Mouse (Mus musculus) adrenal gland, postnatal 10 days (tissue): ENCODE results near the gene Ntf5. TPM values are rescaled to one million over a fixed set of nuclear protein-coding genes. Genes with fewer than 3 reads are reported as not detected.
"Not testable (repeated sequence)": the region's sequence is repeated elsewhere in the genome, so short reads cannot be mapped to it uniquely, and the experiment has no call there.

Experiments used
- DNase-seq: peaks from one replicate; pipeline ENCODE4 v3.0.0; 2021; ENCODE audit warnings: mixed read lengths
- long read RNA-seq, 2 experiments: library from polyadenylated mRNA; stranded (forward); transcript quantifications; one replicate each; pipeline ENCODE4 v2.0.0; 2021
- total RNA-seq, 2 experiments: library from RNA; stranded (reverse); gene quantifications; 2 replicates each; pipeline ENCODE4 v1.2.3; 2021

Ntf5 gene
- total RNA-seq, result under 1 TPM; 0.12 to 0.33 TPM
- long read RNA-seq, experiment 1, result 0 reads
- long read RNA-seq, experiment 2, result 0 reads

DNA sequence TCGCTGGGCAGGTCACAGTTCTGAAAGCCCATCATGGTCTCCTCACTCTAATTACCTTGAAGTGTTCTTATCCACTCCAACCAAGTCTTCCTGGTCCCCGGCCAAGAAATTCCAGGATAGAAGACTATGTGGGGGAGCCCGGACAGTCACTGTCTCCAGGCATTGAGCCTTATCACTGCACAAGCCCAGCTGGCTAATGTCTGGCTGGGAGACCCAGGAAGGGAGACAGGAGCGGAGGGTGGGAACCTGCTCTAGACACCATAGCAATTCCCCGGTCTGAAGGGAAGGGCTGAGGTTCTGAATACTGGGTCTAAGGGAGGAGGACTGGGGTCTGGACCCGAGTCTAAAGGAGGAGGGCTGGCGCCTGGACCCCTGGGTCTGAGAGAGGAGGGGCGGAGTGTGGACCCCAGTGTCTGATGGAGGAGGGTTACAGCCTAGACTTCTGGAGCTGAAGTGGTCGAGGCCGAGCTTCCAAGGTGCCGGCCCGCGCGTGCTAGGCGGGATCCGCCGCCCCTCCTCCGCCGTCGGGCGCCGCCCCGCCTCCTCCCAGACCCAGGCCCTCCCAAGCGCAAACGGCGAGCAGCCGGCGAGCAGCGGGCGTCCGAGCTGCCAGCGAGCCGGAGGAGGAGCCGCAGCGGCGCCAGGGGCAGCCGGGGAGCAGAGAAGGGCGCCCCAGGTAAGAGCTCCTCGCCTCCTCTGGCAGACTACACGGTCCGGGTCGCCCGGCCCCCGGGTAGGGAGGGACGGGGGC lies at the start of gene Ntf5:
TSS of gene Ntf5 (plus strand) at position 583 of the 751 bp plus-strand sequence.
- peak; percentile 41 for DNase-seq

DNA sequence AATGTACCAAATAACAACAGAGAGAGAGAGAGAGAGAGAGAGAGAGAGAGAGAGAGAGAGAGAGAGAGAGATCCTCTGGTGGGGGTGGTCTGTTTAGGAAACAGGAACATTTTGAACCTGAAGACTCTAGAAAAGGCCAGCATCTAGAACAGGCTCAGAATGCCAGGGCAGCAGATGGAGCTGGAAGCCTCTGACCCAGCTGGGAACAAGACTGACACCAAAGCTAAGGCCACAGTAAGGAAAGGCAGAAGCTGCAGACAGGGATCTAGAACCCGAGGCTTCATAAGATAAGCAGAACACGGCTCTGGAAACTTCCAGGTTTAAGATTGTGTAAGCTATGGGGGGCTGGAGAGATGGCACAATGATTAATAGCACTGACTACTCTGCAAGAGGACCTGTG lies 49.5 kb upstream of the Ntf5 start:
- no peak for DNase-seq

DNA sequence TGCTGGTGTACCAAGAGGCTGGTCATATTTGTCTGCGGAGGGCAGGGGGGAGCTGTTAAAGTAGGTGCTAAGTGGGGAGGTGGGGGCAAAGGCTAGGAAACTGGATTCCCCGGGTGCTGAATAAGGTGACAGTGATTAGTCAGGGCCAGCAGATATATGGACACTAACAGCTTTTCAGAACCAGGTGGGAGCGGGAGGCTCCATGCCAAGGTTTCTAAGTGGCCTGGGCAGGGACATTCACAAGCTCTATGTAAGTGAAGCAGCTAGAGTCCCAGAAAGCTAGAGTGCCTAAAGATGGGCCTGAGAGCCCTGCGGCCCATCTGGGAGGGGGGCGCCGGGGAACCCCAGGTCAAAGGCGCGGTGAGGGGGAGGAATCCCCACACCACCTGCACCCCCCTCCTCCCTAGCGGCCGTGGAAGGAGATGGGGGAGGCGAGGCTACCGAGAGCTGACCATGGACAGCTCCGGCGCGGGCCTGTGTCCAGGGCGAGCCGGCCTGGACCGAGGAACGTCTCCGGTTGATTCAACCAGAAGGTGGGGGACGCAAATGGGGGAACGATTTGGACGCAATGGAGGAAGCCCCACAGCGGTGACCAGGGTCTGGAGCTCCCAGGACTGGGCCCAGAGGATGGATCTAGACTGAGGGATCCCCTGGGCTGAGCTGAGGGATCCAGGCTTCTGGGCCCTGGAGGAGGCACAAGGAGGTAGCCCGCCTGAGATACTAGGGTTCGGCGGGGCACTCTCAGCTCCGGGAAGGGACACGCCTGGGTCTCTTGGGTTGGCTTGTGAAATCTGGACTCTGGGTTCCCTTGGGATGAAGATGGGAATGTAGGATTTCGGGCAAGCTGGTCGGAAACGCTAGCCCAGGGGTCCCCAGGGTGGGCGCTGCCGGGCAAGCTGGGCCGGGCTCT lies 47.5 kb upstream of the Ntf5 start:
- peak; percentile 77 for DNase-seq

DNA sequence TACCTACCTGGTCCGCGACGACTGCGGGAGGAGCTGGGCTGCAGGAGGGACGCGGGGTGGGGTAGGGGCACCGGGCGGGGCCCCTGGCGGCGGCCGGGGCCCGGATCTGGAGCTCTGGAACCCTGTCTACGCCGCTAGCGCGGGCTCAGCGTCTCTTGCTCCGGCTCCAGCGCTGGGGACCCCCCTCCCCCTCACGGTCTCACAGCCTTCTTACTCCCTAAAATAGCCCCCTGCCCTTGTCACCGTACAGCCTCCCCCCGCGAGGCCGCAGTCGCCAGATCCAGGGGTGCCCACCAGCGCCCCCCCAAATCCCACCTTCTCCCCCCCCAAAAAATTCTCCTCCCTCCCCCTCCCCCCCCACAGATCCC lies 46.9 kb upstream of the Ntf5 start, which contains the start of gene Ppfia3:
TSS of gene Ppfia3 (minus strand) at position 368 of the 368 bp plus-strand sequence.
- no peak for DNase-seq

DNA sequence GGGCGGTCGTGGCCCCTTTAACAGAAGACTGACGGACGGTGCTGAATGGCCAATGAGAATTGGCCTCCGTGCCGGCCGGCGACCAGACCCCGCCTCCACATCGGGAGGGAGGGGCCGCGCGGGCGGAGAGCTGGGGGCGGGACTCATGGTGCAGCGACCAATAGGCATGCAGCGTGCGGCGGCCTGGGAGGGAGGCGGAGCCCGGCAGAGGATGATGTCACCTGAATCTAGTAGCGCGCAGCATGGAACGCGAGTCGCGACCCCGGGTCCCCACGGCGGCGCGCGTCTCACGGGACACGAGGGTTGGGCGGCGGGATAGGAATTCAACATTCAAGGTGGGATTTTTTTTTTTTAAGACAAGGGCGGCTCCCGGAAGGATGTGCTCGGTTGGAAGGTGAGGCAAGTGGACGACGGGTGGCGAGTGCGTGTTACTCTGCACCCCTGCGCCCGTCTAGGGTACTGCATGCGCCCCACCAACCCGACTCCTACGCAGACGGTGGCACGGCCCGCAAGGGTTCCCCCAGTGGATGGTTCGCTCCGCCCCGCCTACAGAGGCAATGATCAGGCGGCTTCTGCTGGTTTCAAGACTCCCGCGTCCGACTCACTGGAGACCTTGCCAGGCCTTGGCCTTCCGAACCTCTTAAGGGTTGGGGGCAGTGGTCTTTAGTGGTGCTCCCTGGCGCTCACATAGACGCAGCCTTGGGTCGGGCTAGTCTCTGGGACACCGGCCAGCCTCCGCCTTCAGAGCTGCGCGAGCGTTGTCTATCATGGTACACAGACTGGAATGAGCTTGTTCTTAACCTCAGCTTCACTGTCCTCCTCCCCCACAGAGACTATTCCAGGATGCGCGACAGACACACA lies 46.2 kb upstream of the Ntf5 start:
- peak; percentile 98 for DNase-seq

DNA sequence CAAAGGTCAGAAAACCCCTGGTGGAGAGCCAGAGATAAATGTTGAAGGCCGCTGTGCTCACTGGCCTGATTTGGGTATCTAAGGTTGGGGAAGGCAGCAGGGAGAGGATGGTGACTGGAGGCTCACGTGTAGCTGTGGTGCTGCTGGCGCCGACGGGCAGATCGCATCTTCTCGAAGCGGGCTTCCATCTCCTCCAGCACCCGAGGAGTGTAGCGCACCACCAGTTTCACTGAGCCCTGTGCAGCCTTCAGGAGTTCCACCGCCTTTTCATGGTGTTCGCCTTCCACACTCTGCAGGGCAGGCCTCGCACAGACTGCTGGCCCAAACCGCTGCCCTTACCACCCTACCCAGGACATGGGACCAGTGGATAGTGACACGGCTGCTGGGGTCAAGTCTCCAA lies 45.3 kb upstream of the Ntf5 start:
- DNase-seq, result no peak

DNA sequence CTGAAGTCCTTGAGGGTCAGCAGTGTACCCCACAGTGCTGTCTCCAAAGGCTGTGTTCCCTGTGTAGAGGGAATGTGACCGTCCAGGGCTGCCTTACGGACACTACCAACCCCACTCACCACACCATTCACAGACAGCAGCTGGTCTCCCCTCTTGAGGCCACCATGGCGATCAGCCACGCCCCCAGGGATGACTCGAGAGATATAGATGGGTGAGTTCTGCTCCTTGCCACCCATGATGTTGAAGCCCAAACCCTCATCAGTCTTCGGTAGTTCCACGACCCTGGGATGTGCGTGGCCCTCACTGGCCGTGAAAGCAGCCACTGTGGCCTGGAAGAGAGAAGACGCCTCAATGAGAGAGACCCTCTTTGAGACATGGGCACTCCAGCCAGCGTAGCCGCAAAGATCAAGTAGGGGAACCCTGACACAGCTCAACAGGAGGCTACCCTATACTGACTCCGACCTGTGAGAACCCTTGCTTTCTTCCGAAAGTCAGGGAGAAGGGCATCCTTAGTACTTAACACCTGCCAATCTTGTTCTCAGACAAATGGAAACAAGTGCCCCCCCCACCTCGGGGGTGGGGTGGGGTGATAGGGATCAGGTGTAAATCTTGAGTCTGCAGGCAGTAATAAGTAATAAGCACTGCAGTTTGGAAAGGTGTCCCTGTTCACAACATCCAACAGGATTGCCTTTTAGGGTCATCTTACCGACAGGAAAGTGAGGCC lies 44.3 kb upstream of the Ntf5 start:
- no peak for DNase-seq

DNA sequence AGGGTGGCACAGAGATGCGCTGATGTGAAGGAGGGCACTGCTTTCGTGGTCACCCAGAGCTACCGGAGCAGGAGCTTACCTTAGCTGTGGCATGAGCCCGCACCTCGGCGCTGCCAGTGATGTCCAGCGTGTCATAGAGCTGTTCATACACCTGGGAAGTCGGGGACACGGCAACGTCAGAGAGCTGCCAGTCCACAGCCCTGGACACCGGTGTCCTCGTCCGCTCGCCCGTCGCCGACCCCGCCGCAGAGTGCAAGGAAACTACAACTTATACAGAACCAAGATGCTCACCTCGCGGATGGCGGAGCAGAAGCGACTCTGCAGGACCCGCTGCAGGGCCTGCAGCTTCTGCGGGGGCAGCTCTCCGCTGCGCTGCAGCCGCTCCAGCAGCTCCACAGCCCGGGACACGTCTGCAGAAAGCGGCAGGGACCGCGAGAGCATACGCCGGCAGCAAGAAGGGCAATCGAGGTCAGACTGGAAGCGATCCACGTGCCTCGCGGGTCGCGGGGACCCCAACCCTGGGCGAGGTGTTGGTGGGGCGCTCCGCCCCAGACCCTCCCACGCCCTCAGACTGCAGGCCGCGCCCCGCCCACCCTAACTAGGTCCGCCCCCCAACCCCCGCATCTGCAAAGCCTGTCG lies 43.5 kb upstream of the Ntf5 start:
- DNase-seq, result no peak

DNA sequence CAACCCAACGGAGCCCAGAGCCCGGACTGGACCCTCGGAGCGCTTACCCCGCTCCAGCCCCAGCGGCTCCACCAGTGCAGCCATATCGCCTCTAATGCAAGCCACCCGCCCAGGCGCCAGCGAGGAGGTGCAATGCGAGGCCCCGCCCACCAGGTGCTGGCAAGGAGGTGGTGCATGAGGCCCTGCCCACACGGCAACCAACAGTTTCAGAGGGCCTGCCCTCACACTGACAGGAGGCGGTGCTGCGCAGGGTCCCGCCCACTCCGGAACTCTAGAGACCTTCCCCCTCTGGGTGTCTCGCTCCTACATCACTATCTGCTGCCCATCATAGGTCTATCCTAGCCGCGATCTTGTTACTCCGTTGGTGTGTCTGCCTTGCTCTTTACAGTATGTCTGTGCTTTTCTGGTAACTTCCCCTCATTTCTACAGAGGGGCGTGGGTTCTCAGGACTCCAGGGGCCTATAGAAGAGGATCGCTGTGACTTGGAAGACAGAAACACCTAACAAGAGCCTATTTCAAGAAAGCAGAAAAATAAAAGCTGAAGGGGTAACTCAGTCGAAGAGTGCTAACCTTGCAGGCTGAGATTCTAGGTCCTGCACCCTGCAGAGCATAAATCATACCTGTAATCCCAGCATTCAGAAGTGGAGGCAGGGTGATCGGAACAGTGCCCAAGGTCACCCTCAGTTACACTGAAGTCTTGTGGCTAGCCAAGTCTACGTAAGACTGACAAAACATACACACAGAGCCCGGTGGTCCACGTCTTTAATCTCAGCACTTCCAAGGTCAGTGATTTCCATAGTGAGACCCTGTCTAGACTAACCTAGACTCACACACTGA lies 42.8 kb upstream of the Ntf5 start, which contains the start of gene Lin7b:
TSS of gene Lin7b (minus strand) at position 109 of the 837 bp plus-strand sequence.
- peak; percentile 94 for DNase-seq

DNA sequence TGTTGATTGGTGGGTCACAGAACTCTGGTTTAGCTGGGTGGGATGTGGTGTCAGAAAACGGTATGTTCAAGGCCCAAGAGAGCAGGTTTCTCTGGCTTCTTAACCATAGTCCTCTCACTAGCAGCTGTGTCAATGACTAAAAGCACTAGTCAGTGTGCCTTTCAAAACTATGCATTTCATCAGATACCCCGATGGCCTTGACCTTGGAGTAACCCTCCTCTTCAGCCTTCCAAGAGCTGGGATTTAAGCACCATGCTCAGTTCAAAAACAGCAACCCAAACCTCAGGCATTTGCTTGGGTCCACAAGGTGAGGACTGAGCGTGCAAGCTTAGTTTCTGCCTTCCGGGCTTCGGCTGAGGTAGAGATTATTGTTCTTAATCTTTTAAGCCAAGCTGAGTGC lies 41.1 kb upstream of the Ntf5 start:
- peak; percentile 27 for DNase-seq

DNA sequence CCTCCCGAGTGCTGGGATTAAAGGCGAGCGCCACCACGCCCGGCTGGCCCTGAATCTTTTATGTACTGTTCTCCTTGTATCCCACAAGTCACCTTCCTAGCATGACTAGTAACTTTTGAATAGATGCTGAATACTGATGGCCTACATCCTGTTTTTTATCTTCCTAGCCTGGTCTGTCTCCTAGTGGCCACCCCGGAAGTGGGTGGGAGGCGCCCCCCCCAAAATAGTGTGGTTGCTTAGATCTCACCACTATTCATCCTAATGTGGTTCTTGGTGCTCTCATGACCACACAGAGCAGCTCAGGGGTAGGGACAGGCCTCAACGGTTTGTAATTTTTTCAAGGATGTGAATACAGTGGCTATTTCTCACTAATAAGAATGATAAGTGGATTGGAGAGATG lies 38.9 kb upstream of the Ntf5 start:
- no peak for DNase-seq

DNA sequence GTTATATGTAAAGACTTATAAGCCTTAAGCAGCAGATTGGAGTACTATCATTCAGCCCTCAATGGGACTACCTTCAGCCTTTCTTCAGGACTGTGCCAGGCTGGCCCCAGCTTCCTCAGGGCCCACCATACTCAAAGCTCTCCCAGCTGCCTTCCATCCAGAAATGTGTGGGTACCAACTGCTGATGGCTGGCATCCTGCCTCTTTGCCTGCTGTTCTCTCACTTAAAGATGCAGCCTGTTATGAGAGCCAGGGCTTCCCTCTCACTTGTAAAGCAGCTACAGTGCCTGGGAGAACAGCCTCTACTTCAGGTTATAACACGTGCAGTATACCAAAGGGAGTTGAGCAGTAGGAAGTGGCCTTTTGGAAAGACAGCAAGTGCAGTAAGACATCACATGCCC lies 37.4 kb upstream of the Ntf5 start:
- no peak for DNase-seq

DNA sequence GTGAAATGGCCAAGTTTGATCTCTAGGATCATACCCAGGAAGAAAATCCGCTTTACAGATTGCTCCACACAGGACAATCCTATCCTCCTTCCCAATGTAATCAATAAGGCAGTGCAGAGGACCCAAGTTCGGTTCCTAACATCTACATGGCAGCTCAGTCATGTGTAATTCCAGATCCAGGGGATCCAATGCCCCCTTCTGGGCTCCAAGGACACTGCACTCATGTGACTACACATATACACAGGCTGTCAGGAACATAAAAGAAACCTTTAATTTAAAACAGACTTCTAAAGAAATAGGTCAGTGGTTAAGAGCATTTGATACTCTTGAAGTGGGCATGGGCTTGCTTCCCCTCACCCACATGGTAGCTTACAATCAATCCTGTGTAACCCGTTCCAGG lies 27.4 kb upstream of the Ntf5 start:
- no peak for DNase-seq

DNA sequence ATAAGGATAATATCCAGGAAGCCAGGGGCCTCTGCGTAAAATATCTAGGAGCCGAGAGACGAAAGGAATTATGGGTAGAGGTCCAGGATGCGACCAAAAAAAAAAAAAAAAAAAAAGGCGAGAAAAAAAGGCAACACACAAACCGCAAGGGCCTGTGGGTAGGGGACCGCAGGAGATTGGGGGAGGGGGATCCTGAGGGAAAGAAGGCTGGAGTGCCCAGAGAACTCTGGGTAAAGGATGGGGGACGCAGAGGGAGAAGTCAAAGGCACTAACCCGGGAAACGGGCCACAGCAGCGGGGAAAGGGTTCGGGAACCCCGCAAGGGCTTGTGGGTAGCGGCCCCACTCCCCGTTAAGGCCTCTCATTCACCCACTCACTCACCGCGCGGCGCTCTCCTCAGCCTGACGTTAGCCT lies 18.4 kb upstream of the Ntf5 start:
- DNase-seq, result no peak

DNA sequence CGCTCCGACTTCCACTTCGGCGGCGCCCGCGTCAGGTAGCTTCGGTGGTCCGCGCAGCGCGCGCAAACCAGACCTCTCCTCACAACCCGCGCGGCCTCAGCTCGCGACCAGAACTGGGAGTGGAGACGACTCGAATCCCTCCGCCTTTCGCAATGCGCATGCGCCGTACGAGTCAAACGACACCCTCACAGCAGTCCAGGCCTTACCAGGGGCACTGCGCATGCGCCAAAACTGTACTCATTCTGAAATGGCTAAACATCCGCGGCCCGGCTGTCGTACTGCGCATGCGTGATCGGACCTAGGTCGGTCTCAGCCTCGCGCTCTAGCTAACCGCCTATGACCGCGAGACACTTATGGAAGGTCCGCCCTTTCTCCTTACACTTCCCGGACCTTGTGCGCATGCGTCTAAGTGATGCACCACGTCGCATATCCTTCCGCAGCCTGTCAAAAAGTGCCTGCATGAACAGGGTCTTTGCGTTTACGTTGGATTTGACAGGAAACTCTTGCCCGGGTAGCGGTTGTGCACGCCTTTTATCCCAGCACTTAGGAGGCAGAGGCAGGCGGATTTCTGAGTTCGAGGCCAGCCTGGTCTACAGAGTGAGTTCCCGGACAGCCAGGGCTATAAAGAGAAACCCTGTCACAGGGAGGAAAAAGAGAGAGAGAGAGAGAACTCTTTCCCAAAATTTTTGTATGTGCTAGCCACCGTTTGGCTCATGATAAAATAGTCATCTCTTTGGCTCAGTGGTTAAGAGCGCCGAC lies 17.7 kb upstream of the Ntf5 start, which contains the start of gene Snrnp70:
TSS of gene Snrnp70 (minus strand) at position 165 of the 759 bp plus-strand sequence.
- peak; percentile 100 for DNase-seq

DNA sequence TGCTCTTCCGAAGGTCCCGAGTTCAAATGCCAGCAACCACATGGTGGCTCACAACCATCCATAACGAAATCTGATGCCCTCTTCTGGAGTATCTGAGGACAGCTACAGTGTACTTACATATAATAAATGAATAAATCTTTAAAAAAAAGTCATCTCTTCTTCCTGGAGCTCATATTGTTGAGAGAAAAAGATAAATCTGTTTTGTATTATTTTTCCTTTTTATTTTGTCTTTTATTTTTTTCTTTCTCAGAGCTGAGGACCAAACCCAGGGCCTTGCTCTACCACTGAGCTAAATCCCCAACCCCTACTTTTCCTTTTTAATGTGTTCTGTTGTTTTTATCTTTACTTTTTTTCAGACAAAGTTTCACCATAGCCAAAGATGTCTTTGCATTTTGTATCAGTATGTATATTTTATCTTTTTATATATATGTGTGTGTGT lies 17.1 kb upstream of the Ntf5 start:
- DNase-seq, result not testable (repeated sequence)

DNA sequence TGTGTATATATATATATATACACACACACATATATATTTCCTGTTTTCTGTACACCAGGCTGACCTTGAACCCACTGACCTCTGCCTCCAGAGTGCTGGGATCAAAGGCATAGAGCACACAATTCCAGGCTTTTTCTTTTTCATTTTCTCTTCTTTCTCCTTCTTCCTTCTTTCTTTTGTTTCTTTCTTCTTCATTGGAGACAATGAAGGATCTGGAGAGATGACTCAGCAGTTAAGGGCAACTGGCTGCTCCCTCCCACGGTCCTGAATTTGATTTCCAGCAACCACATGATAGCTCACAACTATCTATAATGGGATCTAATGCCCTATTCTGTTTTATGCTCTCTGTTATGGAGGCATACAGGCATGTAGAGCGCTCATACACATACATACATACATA lies 16.7 kb upstream of the Ntf5 start:
- no peak for DNase-seq

DNA sequence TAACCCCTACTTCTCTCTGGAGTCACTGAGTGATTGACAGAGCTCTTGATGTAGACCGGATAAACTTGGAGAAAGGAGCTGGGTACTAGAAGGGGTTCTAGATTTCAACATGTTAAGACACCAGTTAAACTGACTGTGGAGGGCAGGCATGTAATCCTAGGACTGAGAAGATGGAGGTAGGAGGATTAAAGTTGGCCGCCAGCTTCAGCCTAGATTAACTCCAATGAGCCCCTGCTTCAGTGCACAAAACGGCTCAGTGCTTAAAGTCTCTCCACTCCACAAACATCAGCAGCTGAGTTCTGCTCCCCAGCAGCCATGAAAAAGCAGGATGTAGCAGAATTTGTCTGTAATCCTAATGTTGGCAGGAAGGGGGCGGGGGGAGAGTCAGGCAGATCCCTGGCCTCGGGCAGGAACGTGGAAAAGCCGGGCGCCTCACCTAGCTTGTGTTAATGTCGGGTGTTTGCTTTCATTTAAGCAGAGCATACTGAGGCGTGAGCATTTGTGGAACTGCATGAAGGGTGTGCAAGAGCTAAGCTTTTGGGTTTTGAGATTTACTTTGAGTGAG lies 11.9 kb upstream of the Ntf5 start:
- DNase-seq, result no peak
